Mouse (Mus musculus) lung, postnatal 36 days (tissue): ENCODE results near the gene Hils1.
A peak's percentile ranks its signal among the peaks of the same experiment; 100 is the strongest.

ENCODE experiments used
- DNase-seq: peaks from one replicate; pipeline ENCODE4 v3.0.0; 2022; ENCODE audit warnings: mixed read lengths

Gene Hils1

GRCm38 (mm10) chr11:94967419-94967818 is at the start of gene Hils1:
TSS of gene Hils1 (plus strand) at chr11:94967593.
- DNase-seq: no peak

GRCm38 (mm10) chr11:94917717-94918116 is 49.7 kb upstream of the Hils1 start:
- no peak for DNase-seq

GRCm38 (mm10) chr11:94920996-94921401 is 46.4 kb upstream of the Hils1 start:
- DNase-seq: no peak

- no peak for DNase-seq
These were observed 42.4 kb upstream of the Hils1 start for GRCm38 (mm10) chr11:94924977-94925376.

DNA sequence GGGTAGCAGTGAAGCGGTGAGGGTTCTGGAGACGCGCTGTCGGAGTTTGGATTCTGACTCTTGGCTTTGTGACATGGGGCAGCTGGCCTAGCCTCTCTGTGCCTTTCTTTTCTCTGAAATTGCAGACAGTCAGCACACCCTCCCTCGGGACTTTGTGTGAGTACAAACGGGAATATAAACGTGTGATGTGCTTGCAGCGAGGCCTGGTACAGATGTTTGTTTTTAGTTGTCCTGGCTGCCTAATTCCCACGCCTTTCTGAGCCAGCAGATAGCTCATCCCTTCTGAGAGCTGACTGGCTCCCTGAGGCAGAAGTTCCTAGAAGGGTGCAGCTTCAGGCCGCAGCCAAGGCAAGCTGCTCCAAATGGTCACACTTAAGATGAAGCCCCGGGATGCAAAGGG is 41.0 kb upstream of the Hils1 start:
- DNase-seq: peak; percentile 34

- DNase-seq: peak; percentile 34
These were observed 39.6 kb upstream of the Hils1 start for GRCm38 (mm10) chr11:94927771-94928291.

- peak; percentile 90 for DNase-seq
These were observed 38.6 kb upstream of the Hils1 start for GRCm38 (mm10) chr11:94928820-94929219.

- DNase-seq: no peak
These were observed 37.8 kb upstream of the Hils1 start for GRCm38 (mm10) chr11:94929599-94929998.

DNA sequence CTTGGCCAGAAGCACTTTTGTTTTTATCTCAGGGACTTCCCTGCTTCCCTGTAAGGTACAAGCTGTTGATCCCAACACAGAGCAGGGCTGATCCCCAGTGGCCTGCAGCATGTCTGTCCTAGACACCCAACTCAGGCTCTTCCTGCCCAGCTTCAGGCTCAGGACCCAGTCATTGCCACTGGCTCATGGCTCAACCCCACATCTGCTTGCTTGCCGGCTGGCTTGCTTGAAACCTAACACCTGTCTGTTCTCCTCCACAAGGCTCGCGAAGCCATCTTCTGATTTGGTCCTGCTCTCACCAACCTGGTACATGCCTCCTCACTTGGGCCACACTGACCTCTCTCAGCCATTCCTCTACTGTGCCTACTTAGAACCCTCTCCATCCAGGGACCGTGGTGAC is 37.2 kb upstream of the Hils1 start:
- DNase-seq: no peak

- no peak for DNase-seq
These were observed 33.8 kb upstream of the Hils1 start for GRCm38 (mm10) chr11:94933584-94933983.

DNA sequence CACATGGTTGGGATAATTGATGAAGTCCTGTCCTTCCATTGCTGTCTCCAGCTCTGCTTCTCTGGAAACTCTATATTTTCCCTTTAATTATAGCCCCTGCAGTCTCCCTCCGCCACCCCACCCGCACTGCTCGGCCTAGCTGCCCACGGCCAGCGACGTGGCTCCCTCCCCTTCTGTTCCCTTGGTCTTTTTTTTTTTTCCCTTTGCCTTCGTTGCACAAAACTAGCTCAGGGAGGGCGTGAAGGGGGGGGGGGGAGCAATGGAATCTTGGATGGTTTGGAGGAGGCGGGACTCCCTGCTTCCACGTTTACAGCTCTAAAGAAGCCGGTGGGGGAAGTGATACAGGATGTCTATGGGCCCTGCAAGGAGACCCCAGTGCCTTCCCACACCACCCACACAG is 32.9 kb upstream of the Hils1 start:
- DNase-seq: no peak

- DNase-seq: peak; percentile 59
These were observed 31.3 kb upstream of the Hils1 start, which contains the start of gene Col1a1 for GRCm38 (mm10) chr11:94936045-94936444. TSS of gene Col1a1 (plus strand) at chr11:94936224.

DNA sequence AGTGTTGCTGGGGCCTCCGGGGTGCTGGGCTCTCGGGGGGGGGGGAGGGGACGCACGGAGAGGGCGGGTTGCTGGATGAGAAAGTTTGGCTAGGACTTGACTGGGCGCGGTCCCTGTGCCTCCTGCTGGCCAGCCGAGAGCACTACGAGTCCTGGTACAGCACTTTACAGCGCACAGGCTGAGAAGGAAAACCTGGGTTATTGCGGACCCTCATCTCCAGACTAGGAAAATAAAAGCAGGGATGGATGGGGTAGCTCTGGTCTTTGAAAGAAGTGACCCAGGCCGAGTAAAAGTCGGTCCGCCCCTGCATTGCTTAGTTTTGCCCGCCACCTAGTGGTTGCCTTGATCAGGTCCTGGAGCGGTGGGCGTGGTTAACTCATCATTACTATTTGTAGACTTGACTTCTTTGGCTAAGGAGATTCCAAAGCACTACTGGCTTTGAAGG is 30.5 kb upstream of the Hils1 start:
- peak; percentile 96 for DNase-seq

DNA sequence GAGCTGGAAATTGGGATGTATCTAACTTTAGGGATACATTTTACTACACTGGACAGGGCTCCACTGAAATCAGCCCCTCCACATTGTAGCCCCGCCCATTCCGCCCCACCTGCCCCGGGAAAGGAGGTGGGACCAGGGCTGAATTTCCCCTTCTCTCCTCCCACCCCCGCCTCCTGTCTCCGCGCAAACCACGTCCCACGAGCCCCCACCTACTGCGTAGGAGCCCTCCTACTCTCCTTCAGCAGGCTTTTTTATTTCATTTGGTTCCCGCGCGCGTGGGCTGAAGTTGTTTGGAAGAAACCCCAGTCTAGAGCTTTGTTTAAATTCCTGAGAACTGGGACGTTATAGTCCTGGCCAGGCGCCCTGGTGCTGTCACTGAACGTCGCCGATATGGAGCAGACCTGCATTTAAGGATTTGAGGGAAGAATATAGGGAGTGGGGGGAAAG is 30.0 kb upstream of the Hils1 start:
- peak; percentile 42 for DNase-seq

- DNase-seq: no peak
These were observed 29.6 kb upstream of the Hils1 start for GRCm38 (mm10) chr11:94937787-94938186.

DNA sequence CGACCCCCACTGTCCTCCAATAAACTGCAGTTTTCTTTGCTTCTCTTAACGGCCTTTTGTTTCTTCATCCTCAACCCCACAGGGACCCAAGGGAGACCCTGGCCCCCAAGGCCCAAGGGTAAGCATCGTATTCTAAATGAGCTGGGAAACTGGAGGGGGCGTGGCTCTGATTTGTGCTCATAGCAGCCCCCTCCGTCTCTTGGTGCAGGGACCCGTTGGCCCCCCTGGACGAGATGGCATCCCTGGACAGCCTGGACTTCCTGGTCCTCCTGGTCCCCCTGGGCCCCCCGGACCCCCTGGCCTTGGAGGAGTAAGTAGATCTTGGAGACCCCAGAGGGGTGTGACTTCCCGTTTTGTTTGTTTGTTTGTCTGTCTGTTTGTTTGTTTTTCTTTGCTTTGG is 29.1 kb upstream of the Hils1 start:
- no peak for DNase-seq

DNA sequence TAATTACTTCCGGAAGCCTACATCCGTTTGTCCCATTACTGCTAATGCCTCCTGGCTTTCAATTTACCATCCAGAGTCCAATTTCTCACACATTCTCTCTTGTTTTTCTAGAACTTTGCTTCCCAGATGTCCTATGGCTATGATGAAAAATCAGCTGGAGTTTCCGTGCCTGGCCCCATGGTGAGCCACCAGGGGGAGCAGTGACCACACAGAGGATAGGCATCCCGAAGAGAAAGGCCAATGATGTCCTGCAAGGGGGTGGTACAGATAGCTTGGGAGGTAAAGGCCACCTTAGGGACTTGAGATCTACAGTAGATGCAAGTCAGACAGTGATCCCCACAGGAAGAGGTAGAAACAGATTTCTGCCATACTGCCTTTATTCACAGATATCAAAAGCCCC is 28.1 kb upstream of the Hils1 start:
- DNase-seq: peak; percentile 89

DNA sequence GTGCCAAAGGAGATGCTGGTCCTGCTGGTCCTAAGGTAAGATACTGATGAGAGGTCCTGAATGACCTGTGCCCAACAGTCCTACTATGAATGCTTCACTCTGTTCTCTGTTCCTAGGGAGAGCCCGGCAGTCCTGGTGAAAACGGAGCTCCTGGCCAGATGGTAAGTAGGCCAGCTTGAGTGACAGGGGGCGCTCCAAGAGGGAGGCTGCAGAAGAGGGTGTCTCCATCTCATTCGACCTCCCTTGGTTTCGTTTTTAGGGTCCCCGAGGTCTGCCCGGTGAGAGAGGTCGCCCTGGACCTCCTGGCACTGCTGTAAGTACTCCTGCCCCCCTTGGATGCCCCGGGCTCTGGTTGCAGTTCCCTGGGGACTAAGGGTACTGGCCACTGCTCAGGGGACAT is 26.3 kb upstream of the Hils1 start:
- no peak for DNase-seq

GRCm38 (mm10) chr11:94941776-94942175 is 25.6 kb upstream of the Hils1 start:
- no peak for DNase-seq

GRCm38 (mm10) chr11:94942282-94943023 is 24.9 kb upstream of the Hils1 start:
- peak; percentile 75 for DNase-seq

DNA sequence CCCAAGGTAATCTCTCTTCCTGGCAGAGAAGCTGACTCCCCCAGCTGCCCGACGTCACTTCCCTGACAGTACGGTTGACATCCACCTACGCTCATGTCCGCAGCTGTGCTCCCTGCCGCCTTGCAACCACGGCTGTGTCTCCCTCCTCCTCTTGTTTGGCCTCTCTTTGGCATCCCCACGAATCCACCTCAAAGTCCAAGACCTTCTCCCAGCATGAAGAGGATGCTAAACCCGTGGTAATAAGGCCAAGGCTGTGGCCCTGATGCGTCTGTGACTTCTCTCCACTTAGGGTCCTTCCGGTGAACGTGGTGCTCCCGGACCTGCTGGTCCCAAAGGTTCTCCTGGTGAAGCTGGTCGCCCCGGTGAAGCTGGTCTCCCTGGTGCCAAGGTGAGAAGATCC is 24.3 kb upstream of the Hils1 start:
- DNase-seq: no peak

- no peak for DNase-seq
These were observed 23.1 kb upstream of the Hils1 start for GRCm38 (mm10) chr11:94944295-94944694.

- DNase-seq: no peak
These were observed 22.2 kb upstream of the Hils1 start for GRCm38 (mm10) chr11:94945236-94945635.

DNA sequence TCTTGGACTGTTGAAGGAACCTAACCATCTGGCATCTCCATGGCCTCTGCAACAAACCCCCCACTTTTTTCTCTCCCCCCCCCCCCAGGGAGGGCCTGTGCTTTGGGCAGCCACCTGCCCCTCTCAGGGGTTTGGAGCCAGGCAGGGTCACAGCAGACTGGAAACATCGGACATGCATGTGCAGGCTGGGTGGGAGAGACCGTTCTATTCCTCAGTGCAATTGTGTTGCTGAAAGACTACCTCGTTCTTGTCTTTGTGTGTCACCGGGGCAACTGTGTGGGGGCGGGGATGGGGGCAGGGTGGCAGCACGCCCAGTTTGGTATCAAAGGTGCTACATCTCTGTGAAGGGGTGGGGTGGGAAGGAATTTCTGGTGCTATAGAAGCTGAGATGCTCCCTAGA is 15.2 kb upstream of the Hils1 start:
- DNase-seq: no peak

GRCm38 (mm10) chr11:94955103-94955502 is 12.3 kb upstream of the Hils1 start:
- DNase-seq: no peak
